Mouse (Mus musculus): Measurements from ENCODE around the gene Irx6.

Gene Irx6

DNA sequence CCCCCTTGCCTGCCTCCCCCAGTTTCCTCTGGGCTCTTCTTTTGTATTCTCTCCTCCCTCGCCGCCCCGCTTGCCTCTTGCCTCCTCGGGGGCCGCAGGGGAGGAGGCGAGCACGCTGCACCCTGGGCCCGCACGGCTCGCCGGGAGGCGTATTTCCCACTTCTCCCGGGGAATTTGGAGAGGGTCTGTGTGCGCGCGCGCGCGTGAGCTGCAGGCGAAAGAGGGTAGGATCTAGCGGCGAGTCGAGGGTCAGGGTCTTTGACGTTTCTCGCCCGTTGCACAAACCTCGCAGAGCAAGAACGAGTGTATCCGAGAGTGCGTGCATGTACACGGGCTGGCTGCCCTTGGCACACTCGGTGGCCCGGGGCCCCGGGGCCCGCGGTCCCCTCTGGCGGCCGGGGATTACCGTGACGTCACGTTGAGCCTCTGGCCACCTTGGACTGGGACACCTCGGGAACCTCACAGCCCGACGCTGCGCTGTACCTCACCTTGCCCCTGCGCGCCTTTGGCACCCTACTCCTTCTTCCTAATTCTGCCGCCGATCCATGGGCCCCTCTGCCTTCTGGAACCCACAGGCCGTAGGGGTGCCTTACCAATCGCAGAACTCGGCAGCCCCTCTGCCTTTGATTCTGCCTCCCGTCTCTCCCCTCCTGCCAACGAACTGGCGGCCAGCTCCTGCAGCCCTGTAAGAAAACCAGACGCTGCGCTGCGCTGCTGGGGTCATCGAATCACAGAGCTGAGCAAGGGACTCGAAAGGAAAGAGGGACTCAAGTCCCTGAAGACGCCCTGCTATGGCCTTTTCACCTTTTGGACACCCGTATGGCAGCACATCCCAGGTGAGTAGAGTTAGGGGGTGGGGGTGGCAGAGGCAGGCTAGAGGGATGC, at the start of gene Irx6:
Gene Irx6, plus strand, starts transcription at position 45 of the 885 bp plus-strand sequence.
- DNase-seq (ENCODE audit: low read depth, low spot score), result no peak

DNA sequence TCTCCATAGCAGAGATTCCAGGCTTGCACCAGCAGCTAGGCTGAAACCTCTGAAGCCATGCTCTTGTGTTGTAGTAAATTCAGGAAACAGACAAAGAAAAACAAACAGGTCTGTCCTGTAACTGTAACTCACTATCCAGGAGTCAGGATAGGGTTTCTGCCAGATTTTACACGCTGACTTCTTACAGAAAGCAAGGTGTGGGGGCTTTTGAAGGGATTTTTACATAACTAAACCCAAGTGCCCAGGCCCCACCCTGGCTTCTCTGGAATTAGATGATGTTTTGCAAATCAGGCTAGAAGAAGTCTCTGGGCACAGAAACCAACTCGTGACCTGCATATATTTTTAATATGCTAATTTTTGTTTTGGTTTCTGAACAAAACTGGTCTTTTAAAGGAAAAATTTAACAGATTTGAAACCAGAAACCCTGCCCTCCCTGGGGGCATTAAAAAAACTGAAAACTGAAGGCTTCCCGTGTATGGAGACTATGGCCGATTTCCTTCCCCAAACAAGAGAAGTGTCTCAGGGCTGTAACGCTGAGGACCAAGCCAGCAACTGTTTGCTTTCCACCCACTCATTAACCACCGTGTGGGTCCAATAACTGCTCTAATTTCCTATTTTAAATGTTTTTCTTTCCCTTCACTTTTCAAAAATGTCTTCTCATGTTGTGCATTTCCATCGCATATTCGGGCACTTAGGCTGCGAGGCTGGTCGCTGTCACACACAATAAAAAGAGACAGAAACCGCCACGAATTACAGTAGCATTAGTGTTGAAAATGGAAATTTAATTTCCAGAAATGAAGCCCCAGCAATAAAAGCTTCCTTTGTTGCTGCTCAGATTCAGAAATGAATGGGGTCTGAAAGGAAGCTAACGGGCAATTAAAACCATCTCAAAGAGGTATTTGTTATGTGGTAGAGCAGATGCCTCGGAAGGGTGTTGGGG, 45.1 kb upstream of the Irx6 start:
- no peak for DNase-seq (ENCODE audit: low read depth, low spot score)

DNA sequence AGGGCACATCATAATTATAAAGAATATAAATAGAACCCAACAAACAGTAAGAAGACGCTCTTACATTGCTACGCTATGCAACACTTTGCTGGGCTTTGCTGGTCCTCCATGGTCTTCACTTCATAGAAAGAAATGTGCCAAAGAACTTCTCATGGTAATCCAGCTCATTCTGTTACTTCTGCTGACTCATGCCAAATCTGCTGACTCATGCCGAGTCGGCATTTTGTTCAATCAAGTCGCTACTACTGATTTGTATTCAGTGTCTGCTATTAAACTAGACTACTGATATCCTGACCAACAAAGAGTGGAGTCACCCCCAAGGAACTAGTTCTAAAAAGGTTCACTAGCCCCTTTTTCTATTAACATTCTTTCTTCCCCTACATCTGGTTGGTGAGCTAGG, 40.9 kb upstream of the Irx6 start:
- no peak for DNase-seq (ENCODE audit: low read depth, low spot score)

DNA sequence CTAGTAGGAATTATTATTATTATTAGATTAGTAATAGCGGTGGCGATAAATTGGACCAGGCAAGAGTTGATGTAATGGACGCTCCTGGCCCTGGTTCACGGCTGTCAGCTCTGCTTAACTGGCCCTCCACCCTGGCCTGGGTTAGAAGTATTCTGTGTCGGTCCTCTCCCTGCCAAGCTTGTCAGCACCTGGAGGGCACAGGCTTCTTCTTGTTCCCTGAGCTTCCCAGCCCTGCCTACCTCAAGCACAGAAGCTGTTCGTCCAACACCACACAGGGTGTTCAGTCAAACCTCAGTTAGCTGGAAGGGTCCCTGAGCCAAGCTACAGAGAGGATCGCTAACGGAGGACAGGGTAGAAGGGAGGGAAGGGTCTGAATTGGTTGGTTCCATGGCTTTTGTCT, 33.3 kb upstream of the Irx6 start:
- no peak for DNase-seq (ENCODE audit: low read depth, low spot score)

DNA sequence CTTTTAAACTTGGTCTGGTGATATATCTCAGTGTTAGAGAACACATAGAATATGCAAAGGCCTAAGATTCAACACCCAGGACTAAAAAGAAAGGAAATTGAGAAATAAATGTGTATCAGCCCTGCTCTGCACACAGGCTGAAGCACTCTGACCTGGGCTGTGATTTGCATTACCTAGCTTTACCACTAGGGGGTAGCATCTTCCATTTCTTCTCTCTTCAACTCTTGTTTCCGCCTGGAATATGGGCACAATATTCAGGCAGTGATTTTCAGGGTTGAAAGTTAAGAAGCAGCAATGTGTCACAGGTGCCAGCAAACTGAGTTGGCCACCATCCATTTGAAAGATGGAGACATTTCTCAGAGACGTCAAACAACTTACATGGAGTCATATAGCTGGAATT, 27.5 kb upstream of the Irx6 start:
- no peak for DNase-seq (ENCODE audit: low read depth, low spot score)

DNA sequence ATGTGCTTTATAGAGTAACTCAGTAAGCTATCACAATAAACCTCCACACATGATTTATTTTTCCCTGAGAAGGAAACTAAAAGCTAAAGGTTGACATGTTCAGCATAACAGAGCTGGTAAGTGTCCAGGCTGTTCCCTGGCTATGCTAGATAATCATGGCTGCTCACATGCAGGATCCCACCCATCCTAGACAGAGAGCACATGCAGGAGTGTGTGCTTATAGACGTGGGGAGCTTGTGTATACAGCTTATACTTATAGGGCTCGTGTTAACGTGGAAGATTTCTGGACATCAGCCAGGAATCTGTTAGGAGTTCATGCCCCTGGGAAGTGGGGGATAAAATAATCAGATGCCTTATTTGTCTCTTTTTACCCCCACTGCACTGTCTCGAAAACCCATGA, 9.9 kb upstream of the Irx6 start:
- DNase-seq (ENCODE audit: low read depth, low spot score), result no peak

DNA sequence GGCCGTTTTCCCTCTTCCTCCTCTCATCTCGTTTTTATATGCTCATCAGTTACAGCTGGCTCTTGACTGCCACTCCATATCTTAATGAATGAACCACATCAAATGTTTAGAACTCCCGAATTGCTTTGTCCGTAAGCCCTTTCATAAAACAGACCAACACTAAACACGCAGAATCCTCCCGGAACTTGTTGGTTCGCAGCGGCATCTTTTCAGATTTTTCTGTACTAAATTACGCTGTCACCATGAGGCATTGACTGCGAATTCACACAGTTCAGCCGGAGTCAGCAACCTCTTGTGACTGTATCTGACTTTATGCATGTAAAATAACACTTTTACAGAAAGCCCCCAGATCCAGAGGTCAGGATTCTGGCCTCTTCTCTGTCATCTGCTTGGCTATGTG, 3.9 kb upstream of the Irx6 start:
- DNase-seq (ENCODE audit: low read depth, low spot score), result no peak

DNA sequence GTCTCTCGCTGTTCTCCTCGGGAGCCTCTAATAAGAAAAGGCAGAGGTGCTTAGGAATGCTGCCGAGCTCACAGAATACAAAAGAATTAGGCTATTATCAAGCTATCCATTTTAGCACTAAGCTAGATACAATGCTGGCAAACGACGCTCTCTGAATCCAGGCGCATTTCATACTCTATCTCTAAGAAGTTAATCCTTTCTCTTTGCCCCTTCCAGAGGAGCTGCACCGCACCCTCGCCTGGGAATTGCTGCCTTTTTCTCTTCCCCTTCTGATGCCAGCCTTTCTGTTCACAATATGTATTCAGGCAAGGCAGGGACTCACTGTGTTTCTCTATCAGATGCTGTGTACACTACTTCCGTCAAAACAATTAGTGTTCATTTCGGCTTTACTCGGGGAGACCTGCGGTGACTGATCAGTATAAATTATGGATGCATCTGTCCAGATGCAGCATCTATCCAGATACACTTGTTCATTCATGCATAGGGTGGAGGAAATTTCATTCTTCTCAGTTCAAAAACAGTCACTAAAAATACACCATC, 3.4 kb upstream of the Irx6 start:
- DNase-seq (ENCODE audit: low read depth, low spot score), result no peak

DNA sequence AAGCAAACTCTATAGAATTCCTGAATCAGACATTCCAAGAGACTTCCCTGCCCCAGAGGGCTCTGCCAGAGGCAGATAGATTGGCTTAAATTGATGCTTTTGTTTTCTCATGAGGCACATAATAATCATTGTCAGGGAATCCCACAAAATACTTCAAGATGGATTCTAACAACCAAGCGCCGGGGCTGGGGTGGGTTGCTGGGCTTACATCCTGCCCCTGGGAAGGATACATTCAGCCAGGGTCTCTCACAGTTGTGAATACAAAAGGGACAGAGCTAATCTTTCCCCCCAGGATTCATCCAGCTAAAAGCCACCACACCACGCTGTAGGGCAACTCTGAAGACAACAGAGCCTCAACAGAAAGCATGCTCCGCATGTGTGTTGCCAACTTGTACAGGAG, 2.2 kb upstream of the Irx6 start:
- DNase-seq (ENCODE audit: low read depth, low spot score), result no peak

DNA sequence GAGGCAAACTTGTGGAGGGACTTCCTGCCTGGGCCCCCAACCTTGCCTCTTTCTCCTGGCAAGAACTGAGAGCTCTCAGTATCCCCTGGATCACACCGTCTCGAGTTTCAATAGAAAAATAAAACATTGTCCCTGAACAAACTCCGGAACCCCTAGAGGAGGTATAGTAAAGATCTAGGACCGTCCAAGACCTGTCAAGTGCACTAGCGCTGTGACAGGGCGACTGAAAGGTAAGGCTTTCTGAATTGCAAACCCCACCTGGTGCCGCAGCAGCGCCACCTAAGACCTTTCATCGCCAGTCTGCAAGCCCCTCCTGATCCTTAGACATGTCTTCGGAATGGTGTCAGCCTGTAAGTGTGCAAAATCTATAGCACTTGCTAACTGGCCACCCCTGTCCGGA, 987 bp upstream of the Irx6 start:
- no peak for DNase-seq (ENCODE audit: low read depth, low spot score)

DNA sequence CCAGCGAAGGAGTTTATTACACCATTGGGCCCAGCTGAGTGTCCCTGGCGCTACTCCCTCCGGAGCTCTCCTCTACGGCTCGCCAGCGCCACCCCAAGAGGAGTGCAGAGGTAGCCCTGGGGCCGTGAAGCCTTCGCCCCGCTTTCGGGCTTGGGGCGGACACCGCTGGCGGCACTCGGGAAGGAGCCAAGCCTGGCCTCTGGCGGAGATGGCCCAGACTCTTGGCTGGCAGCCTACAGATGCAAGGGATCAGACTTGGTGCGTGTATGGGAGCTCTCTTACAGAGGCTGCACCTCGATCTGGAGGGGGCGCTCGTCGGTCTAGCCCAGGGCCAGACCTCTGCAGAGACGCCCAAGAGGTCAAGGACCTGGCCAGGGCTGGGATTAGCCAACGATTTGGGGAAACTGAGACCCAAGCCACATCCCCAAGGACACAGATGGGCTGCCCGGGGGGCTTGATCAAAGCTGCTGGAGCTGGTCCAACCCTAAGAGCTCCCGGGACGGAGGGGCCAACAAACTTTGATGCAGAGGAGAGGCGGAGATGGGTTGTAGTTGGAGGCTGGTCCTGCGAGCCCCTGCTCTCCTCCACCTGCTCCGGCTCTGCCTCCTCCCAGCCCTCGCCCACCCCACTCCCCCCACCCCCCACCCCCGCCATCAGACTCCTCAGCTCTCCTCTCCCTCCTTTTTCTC, 389 bp upstream of the Irx6 start:
- DNase-seq (ENCODE audit: low read depth, low spot score), result no peak

DNA sequence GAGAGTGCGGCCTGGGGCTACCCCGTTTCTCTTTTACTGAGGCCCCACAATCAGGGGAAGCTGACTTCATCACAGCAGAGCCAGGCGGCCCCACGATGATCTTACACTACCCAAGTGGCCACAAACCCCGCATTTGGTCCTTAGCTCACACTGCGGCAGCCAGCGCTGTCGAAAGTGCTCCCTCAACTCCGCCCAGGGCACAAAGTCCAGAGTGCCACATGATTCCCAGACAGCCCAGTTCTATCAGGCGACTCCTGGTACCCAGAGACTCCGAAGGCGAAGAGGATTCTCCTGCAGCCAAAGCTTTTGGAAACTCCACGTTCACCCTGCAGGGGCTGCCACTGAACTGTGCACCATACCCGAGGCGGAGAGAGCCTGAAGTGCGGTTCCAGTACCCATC, 4.3 kb downstream of the Irx6 start:
- DNase-seq (ENCODE audit: low read depth, low spot score), result no peak

DNA sequence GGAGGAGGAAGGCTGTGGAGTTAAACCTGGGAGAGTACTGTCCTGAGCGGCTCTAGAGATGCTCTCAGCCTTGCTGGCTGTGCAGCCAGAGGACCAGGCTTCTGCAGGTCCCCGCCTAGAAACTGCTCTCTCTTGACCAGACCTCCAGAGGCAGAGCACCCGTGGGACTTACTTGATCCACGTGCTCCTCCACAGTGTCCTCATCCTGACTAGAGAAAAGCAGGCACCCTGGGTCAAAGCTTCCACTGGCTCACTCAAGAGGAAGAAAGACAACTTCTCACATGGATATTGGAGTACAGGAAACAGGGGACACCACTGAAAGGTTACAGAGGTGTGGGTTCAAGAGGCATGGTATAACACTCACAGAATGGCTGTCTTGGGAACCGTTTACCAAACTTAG, 23.3 kb downstream of the Irx6 start:
- DNase-seq (ENCODE audit: low read depth, low spot score), result no peak

DNA sequence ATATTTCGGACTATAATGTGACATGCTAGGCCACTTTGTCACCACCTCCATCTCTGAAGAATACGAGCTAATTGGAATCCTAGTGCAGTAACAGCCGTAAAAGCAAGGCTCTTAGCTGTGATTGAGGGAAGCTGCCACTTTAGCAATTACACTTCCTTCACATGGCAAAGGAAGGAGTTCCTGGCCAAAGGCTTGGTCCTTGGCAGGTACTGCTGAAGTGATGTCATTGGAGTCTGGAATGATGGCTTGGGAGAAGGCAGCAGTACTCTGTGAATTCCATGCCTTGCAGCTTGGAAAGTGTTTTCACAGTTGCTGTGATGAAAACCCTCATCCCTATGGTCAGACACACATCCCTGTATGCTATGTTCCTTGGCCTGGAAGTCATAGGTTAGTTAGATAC, 24.3 kb downstream of the Irx6 start:
- no peak for DNase-seq (ENCODE audit: low read depth, low spot score)

DNA sequence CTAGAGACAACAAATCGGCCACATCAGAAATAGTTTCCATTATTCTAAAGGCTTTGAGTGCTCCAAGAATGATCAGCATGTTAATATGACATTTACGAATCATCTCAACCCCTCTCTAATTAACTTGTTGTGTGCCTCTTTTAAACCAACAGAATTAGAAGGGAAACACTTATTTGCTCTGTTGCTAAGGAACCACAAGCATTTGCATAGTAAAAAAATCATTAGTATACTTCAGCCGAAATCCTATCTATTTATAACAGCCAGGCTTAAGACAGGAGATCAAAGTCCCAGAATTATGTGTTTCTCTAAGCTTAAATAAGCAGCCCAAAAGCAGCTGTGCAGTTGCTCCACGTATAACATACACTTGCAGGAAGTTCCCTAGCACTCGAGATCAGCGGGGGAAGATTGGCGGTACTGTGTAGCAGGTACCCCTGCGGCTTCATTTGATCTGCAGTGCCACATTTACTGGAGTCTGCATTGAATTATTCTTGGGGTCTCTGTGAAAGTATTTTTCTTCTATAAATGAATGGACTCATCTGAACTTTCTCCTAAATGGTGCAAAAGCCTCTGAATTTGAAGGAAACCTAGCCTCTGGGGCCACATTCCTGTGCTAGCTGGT, 25.9 kb downstream of the Irx6 start:
- no peak for DNase-seq (ENCODE audit: low read depth, low spot score)

DNA sequence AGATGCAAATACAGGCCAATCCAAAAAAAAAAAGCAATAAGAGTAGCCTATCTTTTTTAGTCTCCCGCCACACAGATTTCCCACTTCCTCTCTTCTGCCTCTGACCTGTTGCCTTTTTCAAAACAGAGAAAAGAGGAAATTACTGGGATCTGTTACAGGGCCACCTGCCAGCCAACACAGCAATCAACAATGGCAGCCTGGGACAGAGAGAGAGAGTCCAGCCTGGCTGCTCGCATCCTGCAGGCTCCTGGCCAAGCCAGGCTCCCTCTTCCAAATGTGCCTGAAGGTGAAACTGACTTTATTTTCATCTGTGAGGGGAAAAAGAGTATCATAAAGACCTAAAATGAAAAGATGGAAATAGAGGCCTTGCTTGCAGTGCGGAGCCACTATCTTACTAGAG, 29.3 kb downstream of the Irx6 start:
- no peak for DNase-seq (ENCODE audit: low read depth, low spot score)

DNA sequence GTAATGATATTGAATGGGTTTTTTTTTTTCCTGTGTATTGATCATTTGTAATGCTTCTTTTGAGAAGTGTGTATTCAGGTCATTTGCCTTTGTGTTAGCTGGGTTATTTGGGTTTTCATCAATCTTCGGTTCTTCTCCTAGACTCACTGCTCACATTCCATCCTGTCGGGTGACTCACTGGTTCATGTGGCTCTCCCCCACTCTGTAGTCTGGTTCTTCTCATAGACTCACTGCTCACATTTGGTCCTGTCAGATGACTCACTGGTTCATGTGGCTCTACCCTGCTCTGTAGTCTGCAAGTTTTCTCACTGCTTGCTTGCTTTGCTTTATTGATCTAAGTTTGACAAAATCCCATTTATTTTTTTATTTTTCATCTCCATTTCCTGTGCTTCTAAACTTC, 32.2 kb downstream of the Irx6 start:
- DNase-seq (ENCODE audit: low read depth, low spot score), result no peak

DNA sequence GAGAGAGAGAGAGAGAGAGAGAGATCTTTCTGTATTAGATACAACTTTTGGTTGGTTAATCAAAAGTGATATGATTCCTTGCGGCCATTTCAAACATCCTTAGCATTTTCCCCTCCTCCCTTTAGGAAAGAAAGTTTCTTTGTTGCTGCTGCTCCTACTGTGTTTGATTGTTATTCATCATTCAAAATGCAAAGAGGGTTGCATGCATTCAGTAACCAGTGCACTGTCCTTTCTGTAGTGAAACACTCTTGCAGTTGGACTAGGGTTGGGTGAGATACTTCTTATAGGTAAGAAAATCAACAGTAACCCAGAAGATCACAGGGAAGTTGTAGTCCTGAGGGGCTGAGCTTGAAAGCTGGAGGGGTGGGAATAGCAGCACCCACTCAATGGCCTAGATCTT, 39.2 kb downstream of the Irx6 start:
- no peak for DNase-seq (ENCODE audit: low read depth, low spot score)

DNA sequence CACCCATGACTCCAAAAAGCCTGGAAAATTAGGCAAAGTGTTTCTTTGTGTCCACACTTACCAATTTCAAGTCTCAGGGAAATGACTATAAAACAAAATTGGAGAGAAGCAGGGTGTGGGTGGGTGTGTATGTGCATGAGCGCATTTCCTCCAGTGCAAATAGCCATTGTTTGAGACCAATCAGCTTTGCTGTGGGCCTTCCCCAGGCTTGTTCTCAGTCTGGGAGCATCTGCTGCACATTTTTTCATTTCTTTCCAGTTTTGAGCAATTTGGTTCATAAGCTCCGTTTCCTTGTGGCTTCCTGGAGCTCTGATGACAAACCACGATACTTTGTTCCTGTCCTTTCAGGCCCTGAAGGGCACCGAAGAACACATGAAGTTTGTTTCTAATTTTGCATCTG, 43.3 kb downstream of the Irx6 start:
- DNase-seq (ENCODE audit: low read depth, low spot score), result no peak

DNA sequence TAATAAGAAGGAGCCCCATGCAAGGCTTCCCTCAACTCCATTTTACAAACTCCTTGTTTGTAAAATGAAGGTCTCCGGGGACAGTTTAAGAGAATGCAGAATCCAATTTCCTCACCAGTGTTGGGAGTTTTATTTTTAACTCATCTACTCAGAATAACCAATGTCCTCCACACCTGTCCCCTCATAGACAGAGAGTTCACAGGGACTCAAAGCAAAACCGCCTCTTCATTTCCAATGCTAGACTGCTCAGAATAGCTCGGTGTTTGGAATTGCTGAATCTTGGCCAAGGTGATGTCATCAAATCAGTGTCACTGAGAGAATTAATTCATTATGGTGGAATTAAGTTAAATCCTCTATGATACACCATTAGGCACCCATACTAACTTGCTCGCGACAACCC, 44.0 kb downstream of the Irx6 start:
- no peak for DNase-seq (ENCODE audit: low read depth, low spot score)

DNA sequence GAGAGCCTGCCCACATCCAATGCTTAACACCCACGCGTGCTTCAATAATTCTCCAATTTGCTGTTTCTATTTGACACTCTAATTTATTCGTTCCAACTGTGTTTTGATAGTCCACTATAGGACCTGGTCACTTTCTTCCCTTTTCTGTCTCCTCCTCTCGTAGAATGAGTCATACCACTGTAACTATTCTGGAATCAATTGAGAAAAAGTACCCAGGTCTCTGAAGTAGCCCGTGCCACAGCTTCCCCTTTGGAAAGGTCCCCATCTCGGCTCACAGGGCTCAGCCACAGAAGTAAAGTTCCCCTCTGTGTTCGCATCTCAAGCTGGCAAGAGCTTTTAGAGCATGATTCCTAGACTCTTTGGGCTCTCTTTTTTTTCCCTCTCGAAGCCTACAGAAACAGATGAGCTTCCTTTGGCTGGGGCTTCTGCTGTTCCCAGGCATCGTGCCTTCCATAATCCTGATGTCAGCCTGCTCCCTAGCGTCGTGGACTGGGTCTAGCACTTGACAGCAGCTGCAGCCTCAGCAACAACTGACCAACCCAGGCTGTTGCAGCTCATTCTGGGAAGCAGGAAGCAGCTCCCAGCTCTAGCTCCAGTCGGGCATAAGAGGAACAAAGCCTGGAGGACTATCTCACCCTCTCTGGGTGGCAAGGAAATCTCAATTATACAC, 47.3 kb downstream of the Irx6 start:
- DNase-seq (ENCODE audit: low read depth, low spot score), result no peak

Data from A20 (cell line).